Mouse (Mus musculus): ENCODE results near the gene C1s1. TPM values are rescaled to one million over a fixed set of nuclear protein-coding genes. Genes with fewer than 3 reads are reported as not detected.
A peak's percentile ranks its signal among the peaks of the same experiment; 100 is the strongest.
"Not testable (repeated sequence)": the region's sequence is repeated elsewhere in the genome, so short reads cannot be mapped to it uniquely, and the experiment has no call there.

The C1s1 gene
- total RNA-seq (2021), result 100 to 1,000 TPM in 1 of 2 experiments, 10 to 100 TPM in 1; 76.9 to 105 TPM
- long read RNA-seq, experiment 1, transcript C1s1-204 (12 exons, 2,906 nt), result major isoform, 23 of 79 reads
- long read RNA-seq, experiment 1, transcript C1s1-203 (12 exons, 2,946 nt), result minor isoform, 5 of 79 reads
- long read RNA-seq, experiment 1, partial matches to known transcripts, result 23 of 79 reads
- long read RNA-seq, experiment 1, other reads (novel, unspliced or antisense), result 28 of 79 reads
- long read RNA-seq, experiment 2, transcript C1s1-204 (12 exons, 2,906 nt), result major isoform, 10 of 18 reads
- long read RNA-seq, experiment 2, partial matches to known transcripts, result 0 of 18 reads
- long read RNA-seq, experiment 2, other reads (novel, unspliced or antisense), result 8 of 18 reads

- peak; percentile 76 for DNase-seq
These were observed at the start of gene C1s1 for GRCm38 (mm10) chr6:124542284-124542683. TSS of gene C1s1 (minus strand) at chr6:124542359.

DNA sequence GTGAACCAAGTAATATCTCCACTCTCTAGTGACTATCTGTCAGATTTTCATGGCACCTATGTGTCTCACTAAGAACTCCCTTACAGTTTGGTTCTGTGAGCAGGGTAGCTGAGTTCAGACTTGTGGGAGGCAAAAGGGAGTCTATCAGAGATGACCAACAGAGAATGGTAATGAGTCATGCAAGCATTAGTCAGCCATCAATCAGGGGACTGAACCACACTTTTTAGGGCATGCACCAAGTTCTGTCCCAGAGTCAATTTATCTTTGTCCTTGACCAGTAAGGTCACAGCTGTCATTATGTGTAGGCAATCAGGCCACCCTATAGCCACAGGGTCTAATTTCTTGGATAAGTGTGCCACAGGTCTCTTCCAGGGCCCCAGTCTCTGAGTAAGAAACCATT, 46.6 kb upstream of the C1s1 start:
- no peak for DNase-seq

- DNase-seq, result no peak
These were observed 44.1 kb upstream of the C1s1 start for GRCm38 (mm10) chr6:124586266-124586665.

GRCm38 (mm10) chr6:124585761-124586160, 43.6 kb upstream of the C1s1 start:
- DNase-seq, result peak; percentile 90

GRCm38 (mm10) chr6:124584935-124585334, 42.8 kb upstream of the C1s1 start:
- DNase-seq, result peak; percentile 29

DNA sequence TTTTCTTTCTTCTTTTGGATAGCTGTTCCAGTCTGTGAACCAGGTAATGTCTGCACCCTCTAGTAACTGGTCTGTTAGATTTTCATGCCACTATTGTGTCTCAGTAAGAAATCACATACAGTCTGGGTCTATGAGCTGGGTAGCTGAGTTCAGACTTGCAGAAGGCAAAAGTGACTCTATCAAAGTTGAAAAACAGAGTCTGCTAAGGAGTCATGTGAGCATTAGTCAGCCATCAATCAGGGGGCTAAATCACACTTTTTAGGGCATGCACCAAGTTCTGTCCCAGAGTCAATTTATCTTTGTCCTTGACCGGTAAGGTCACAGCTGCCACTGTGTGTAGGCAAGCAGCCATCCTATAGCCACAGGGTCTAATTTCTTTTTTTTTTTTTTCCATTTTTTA, 40.1 kb upstream of the C1s1 start:
- DNase-seq, result peak; percentile 20

DNA sequence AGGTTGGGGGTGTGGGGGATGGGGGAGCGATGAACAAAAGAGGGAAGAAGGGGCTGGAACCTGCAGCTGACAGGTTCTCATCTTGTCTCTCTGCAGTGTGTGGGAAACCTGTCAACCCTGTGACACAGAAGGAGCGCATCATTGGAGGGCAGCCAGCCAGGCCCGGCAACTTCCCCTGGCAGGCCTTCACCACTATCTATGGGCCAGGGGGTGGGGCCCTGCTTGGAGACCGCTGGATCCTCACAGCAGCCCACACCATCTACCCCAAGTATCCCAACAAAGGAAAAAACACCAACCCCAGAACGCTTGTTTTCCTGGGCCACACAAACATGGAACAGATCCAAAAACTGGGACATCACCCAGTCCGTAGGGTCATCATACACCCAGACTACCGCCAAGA, 38.0 kb upstream of the C1s1 start:
- DNase-seq, result peak; percentile 75

DNA sequence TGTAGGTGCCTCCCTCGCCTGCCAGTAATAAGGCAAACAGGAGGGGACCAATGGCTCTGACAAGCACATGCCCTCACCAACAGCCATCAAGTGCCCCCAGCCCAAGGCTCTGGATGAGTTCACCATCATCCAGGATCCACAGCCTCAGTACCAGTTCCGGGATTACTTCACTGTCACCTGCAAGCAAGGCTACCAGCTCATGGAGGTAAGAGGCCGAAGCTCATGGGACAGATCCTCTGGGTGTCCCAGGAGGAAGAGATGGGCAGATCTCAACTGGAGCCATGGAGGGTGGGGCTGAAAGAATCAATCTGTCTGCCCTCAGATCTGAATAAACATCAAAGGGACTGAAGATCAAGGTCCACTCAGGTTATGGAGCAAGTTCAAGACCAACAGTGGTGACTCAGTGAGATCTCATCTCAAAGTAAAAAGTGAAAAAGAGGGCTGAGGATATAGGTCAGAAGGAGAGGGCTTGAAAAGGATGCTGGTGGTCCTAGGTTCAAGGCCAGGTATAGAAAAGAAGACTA, 33.1 kb upstream of the C1s1 start:
- DNase-seq, result not testable (repeated sequence)

- DNase-seq, result peak; percentile 78
These were observed 27.9 kb upstream of the C1s1 start, which contains the start of gene C1rb for GRCm38 (mm10) chr6:124570026-124570425. TSS of gene C1rb (plus strand) at chr6:124570294.

GRCm38 (mm10) chr6:124561611-124562010, 19.5 kb upstream of the C1s1 start:
- DNase-seq, result not testable (repeated sequence)

DNA sequence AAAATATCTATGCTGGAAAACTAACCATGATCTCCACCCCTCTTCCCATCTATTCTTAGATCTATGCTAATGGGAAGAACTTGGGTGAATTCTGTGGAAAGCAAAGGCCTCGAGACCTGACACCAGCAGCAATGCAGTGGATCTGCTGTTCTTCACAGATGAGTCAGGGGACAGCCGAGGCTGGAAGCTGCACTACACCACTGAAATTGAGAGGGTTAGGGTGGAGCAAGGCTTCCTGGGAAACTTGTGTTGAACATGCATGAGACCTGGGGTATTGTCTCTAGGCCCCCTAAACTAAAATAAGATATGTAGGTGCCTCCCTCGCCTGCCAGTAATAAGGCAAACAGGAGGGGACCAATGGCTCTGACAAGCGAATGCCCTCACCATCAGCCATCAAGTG, 19.0 kb upstream of the C1s1 start:
- not testable (repeated sequence) for DNase-seq

DNA sequence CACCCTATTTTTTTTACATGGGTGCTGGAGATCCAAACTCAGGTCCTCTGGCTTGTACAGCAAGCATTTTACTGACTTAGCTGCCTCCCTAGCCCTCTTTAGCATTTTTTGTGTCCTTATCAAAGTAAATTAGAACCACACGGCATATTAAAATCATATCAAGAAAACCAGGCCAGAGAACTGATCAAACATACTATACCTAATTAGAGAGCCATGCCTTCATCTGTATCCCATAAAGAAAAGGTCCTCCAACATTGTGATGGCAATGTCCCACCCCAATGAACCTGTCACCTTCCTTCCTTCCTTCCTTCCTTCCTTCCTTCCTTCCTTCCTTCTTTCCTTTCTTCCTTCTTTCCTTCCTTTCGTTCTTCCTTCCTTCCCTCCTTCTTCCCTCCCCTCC, 13.8 kb upstream of the C1s1 start:
- not testable (repeated sequence) for DNase-seq

- DNase-seq, result no peak
These were observed 10.6 kb upstream of the C1s1 start for GRCm38 (mm10) chr6:124552766-124553165.

DNA sequence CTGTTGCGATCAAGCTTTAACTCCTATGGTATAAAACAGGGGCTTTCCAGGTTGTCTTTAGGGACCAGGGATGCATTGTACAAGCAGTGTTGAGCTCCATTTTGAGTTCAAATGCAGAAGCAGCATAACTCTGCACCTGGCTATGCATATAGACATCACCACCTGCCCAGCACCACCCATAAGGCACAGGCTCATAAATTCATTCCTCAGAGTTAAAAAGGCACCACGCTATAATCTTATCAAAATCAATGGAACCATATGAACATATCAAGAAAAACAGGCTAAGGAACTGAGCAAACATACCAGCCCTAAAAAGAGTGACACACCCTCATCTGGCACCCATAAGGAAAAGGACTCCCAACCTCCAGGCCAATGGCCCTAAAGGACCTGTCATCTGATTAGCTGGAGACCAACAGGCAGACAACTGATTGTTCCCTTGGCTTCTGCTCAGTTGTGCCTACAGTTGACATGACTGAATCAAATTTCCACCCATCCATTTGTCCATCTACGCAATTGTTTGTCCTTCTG, 6.9 kb upstream of the C1s1 start:
- no peak for DNase-seq

GRCm38 (mm10) chr6:124547979-124548378, 5.8 kb upstream of the C1s1 start:
- not testable (repeated sequence) for DNase-seq

DNA sequence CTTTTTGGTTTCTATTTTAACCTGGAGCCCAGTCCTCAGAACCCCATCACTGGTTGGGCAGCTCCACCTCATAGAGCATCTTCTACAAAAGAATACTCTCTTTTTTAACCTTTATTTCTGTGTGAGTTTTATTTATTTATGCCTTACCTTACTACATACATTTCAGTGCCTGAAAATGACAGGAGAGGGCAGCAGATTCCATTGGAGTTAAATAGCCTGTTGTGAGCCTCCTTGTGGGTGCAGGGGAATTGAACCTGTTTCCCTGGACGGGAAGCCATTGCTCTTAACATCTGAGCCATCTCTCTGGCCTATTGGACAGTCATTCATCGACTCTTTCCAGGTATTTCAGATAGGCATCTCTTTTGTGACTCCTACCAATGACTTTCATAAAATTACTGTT, 3.3 kb upstream of the C1s1 start:
- no peak for DNase-seq

GRCm38 (mm10) chr6:124544466-124544865, 2.3 kb upstream of the C1s1 start:
- DNase-seq, result peak; percentile 43

- not testable (repeated sequence) for DNase-seq
These were observed 983 bp downstream of the C1s1 start for GRCm38 (mm10) chr6:124541176-124541575.

- not testable (repeated sequence) for DNase-seq
These were observed 5.9 kb downstream of the C1s1 start for GRCm38 (mm10) chr6:124536125-124536829.

- DNase-seq, result no peak
These were observed 11.1 kb downstream of the C1s1 start for GRCm38 (mm10) chr6:124531077-124531476.

GRCm38 (mm10) chr6:124527881-124528280, 14.3 kb downstream of the C1s1 start:
- DNase-seq, result no peak

DNA sequence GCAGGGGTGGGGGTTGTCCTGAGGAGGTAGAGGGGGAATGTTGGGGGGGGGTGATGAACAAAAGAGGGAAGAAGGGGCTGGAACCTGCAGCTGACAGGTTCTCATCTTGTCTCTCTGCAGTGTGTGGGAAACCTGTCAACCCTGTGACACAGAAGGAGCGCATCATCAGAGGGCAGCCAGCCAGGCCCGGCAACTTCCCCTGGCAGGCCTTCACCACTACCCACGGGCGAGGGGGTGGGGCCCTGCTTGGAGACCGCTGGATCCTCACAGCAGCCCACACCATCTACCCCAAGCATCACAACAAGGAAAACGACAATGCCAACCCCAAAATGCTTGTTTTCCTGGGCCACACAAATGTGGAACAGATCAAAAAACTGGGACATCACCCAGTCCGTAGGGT, 20.1 kb downstream of the C1s1 start:
- DNase-seq, result peak; percentile 46

DNA sequence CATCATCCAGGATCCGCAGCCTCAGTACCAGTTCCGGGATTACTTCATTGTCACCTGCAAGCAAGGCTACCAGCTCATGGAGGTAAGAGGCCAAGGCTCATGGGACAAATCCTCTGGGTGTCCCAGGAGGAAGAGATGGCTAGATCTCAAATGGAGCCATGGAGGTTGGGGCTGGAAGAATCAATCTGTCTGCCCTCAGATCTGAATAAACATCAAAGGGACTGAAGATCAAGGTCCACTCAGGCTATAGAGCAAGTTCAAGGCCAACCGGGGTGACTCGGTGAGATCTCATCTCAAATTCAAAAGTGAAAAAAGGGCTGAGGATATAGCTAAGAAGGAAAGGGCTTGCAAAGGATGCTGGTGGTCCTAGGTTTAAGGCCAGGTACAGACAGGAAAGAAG, 24.4 kb downstream of the C1s1 start:
- DNase-seq, result not testable (repeated sequence)
